Mouse (Mus musculus): Measurements from ENCODE around the gene Agbl1. TPM values are rescaled to one million over a fixed set of nuclear protein-coding genes. Genes with fewer than 3 reads are reported as not detected.

The Agbl1 gene
- total and polyA plus RNA-seq, 3 experiments = not detected

GRCm38 (mm10) chr7:77029019-77029418 is 799.3 kb downstream of the Agbl1 start:
- Histone ChIP-seq H3K36me3 (replicated peaks in 1 of 2; ENCODE audit: control insufficient read depth in 1 of 2, insufficient read depth in 1 of 2, low read length in 1 of 2) (no peaks in the 10 kb centered on the region), H3K9ac (ENCODE audit: insufficient read depth, low read depth) (no peak overlapping the region), H3K9me3 (replicated peaks; ENCODE audit: low read length) (no peaks in the 10 kb centered on the region), H3K4me3 (replicated peaks in 1 of 3; ENCODE audit: low read depth in 2 of 3, low read length in 2 of 3, poor library complexity in 1 of 3) (no peak overlapping the region), H3K4me1 (ENCODE audit: control insufficient read depth in 1 of 2, insufficient read depth in 2 of 2) (no peaks in the 10 kb centered on the region), H3K4me2 (ENCODE audit: insufficient read depth, low read depth, poor library complexity, severe bottlenecking) (no peak overlapping the region), H3K27ac (ENCODE audit: insufficient read depth, low read depth) (no peak overlapping the region), H3K79me2 (replicated peaks; ENCODE audit: control insufficient read depth, extremely low read depth, insufficient read depth, poor library complexity, severe bottlenecking) (no peaks in the 10 kb centered on the region), H3K27me3 (replicated peaks) (no peaks in the 10 kb centered on the region)
- in situ Hi-C loops (cut with MboI; ENCODE audit: low pct_ligation_motif_present, low pct_unique_long_range_greater_than_20kb, low sequenced_read_pairs) = no loop called here
- TF ChIP-seq UBTF (IDR thresholded peaks at IDR 0.05; ENCODE audit: low read depth, low read length) = no peak
- TF ChIP-seq MAFK (IDR thresholded peaks at IDR 0.05; ENCODE audit: insufficient replicate concordance, low read length) = no peak
- TF ChIP-seq MYC (IDR thresholded peaks at IDR 0.05; ENCODE audit: low read depth, low read length) = no peak
- TF ChIP-seq CHD1 (IDR thresholded peaks at IDR 0.05; ENCODE audit: low read depth, low read length) = no peak
- no peak for TF ChIP-seq MAX (IDR thresholded peaks at IDR 0.05; ENCODE audit: low read length)
- no peak for TF ChIP-seq CTCF (conservative IDR thresholded peaks at IDR 0.05 in 1 of 2, IDR thresholded peaks at IDR 0.05 in 1 of 2; ENCODE audit: low read depth in 2 of 2, low read length in 2 of 2)
- no peak for TF ChIP-seq JUN (IDR thresholded peaks at IDR 0.05; ENCODE audit: insufficient read depth, low read depth, low read length)
- TF ChIP-seq MAZ (IDR thresholded peaks at IDR 0.05; ENCODE audit: low read depth, low read length) = no peak
- TF ChIP-seq KAT2A (IDR thresholded peaks at IDR 0.05; ENCODE audit: insufficient replicate concordance, low read length) = no peak
- no peak for TF ChIP-seq EP300 (IDR thresholded peaks at IDR 0.05; ENCODE audit: low read length)
- TF ChIP-seq RAD21 (IDR thresholded peaks at IDR 0.05; ENCODE audit: low read depth, low read length) = no peak
- dilution Hi-C loops (cut with MboI; ENCODE audit: extremely low pct_ligation_motif_present, extremely low pct_unique_long_range_greater_than_20kb, low sequenced_read_pairs) = no loop called here
- DNase-seq (ENCODE audit: extremely low read depth) = no peak

DNA sequence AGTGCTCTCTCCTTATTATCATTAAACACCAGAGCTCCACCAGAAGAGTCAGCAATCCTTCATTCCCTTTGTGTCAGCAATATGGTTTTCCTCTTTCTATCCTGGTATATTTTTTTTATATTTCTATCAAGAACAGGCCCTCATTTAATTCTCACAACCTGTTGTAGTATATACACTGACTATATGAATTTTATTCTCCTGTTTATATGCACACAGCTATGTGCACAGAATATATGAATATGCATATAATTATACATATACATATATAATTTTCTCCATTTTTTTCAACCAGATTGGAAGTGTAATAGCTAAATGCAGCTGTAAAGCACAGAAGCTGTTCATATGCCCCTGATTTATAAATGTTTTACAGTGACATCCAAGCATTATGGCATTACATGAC is 846.3 kb downstream of the Agbl1 start:
- in situ Hi-C loops (cut with MboI; ENCODE audit: low pct_ligation_motif_present, low pct_unique_long_range_greater_than_20kb, low sequenced_read_pairs) = no loop called here
- H3K36me3 ChIP-seq (replicated peaks in 1 of 2; ENCODE audit: control insufficient read depth in 1 of 2, insufficient read depth in 1 of 2, low read length in 1 of 2) = no peaks in the 10 kb centered on the region
- H3K27me3 ChIP-seq (replicated peaks) = no peaks in the 10 kb centered on the region
- no peak overlapping the region for H3K9ac ChIP-seq (ENCODE audit: insufficient read depth, low read depth)
- H3K4me1 ChIP-seq (ENCODE audit: control insufficient read depth in 1 of 2, insufficient read depth in 2 of 2) = no peaks in the 10 kb centered on the region
- H3K4me3 ChIP-seq (replicated peaks in 1 of 3; ENCODE audit: low read depth in 2 of 3, low read length in 2 of 3, poor library complexity in 1 of 3) = no peak overlapping the region
- no peaks in the 10 kb centered on the region for H3K79me2 ChIP-seq (replicated peaks; ENCODE audit: control insufficient read depth, extremely low read depth, insufficient read depth, poor library complexity, severe bottlenecking)
- DNase-seq (ENCODE audit: extremely low read depth) = no peak
- H3K4me2 ChIP-seq (ENCODE audit: insufficient read depth, low read depth, poor library complexity, severe bottlenecking) = no peak overlapping the region
- TF ChIP-seq IRF4 (IDR thresholded peaks at IDR 0.05; ENCODE audit: low read depth, low read length) = no peak
- TF ChIP-seq NRF1 (IDR thresholded peaks at IDR 0.05; ENCODE audit: low read depth, low read length) = no peak
- TF ChIP-seq SMC3 (IDR thresholded peaks at IDR 0.05; ENCODE audit: low read depth, low read length) = no peak
- TF ChIP-seq SIN3A (IDR thresholded peaks at IDR 0.05; ENCODE audit: low read length) = no peak
- no peak for TF ChIP-seq MXI1 (IDR thresholded peaks at IDR 0.05; ENCODE audit: low read depth, low read length)
- TF ChIP-seq TCF12 (IDR thresholded peaks at IDR 0.05; ENCODE audit: low read depth, low read length) = no peak
- no peak for TF ChIP-seq MAFK (IDR thresholded peaks at IDR 0.05; ENCODE audit: insufficient replicate concordance, low read length)
- no peak for TF ChIP-seq JUND (conservative IDR thresholded peaks at IDR 0.05; ENCODE audit: low read depth, low read length)
- no peak for TF ChIP-seq ZKSCAN1 (IDR thresholded peaks at IDR 0.05; ENCODE audit: borderline replicate concordance, low read depth, low read length)
- no peak for TF ChIP-seq CHD1 (IDR thresholded peaks at IDR 0.05; ENCODE audit: low read depth, low read length)
- no peak for TF ChIP-seq POLR2AphosphoS2 (IDR thresholded peaks at IDR 0.05; ENCODE audit: low read depth, low read length)
- TF ChIP-seq PAX5 (IDR thresholded peaks at IDR 0.05; ENCODE audit: low read length) = no peak
- TF ChIP-seq RAD21 (IDR thresholded peaks at IDR 0.05; ENCODE audit: low read depth, low read length) = no peak
- TF ChIP-seq MAZ (IDR thresholded peaks at IDR 0.05; ENCODE audit: low read depth, low read length) = no peak
- TF ChIP-seq ZMIZ1 (IDR thresholded peaks at IDR 0.05; ENCODE audit: low read depth, low read length) = no peak
- peaks cover 29% of the 10 kb centered on the region for H3K9me3 ChIP-seq (replicated peaks; ENCODE audit: low read length)
- dilution Hi-C loops (cut with MboI; ENCODE audit: extremely low pct_ligation_motif_present, extremely low pct_unique_long_range_greater_than_20kb, low sequenced_read_pairs) = no loop called here
- H3K27ac ChIP-seq (ENCODE audit: insufficient read depth, low read depth) = no peak overlapping the region

Measured in CH12.LX (cell line).